Mouse (Mus musculus) small intestine, adult 2 months (tissue): ENCODE results near the gene Hk2.

Experiments
- CTCF ChIP-seq: fragments of 200-500 bp; IDR thresholded peaks from 2 replicates; pipeline ENCODE4 v1.5.1; 2012; ENCODE audit warnings: low read depth, mild to moderate bottlenecking, control low read depth, inconsistent platforms, low read length, moderate library complexity, mixed read lengths; ENCODE audit not compliant: insufficient replicate concordance, insufficient read length; ENCODE audit errors: extremely low read depth
- POLR2A ChIP-seq: fragments of 200-500 bp; IDR thresholded peaks from 2 replicates; pipeline ENCODE4 v1.6.1; 2012; ENCODE audit warnings: low read depth, mild to moderate bottlenecking, control low read depth, inconsistent platforms, low read length, moderate library complexity

- no peak for TF ChIP-seq POLR2A
- peak; percentile 95 for TF ChIP-seq CTCF
Measured at GRCm38 (mm10) chr6:82702593-82703017, 71.6 kb downstream of the Hk2 start.
